Mouse (Mus musculus): Measurements from ENCODE around the gene C8g.
A peak's percentile ranks its signal among the peaks of the same experiment; 100 is the strongest.

Gene C8g

DNA sequence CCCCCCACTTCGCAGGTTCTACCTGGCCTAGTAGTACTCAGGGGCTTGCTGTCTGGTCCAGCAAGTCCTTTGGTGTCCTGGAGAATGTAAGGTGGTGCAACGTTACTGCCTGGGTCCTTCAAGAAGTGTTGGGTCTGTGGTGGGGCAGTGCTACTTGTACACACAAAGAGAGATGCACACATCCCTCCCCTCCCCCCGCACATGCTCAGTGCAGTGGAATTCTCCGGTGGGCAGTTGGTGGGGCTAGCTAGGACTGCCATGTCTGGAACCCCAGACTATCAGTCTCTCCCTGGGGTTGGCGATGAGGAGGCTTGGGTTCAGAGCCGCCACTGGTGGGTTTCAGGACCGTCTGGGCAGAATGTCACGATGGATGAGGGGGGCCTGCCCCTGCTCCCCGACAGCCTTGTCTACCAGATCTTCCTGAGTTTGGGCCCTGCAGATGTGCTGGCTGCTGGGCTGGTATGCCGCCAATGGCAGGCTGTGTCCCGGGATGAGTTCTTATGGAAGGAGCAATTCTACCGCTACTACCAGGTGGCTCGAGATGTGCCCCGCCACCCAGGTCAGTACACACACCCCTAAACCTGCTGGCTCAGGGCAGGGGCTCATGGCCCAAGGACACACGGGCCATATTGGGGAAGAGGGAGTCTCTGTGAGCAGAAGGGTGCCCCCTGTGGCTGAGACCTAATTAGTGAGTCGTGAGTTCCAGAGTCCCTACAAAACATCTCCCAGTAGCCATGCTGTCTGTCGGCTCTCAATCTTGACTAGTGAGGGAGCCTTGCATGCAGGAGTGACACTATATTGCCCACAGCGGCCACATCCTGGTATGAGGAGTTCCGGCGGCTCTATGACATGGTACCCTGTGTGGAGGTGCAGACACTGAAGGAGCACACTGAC, at the start of gene C8g:
Gene C8g, minus strand, starts transcription at position 127 of the 894 bp plus-strand sequence.
- no peak for DNase-seq

DNA sequence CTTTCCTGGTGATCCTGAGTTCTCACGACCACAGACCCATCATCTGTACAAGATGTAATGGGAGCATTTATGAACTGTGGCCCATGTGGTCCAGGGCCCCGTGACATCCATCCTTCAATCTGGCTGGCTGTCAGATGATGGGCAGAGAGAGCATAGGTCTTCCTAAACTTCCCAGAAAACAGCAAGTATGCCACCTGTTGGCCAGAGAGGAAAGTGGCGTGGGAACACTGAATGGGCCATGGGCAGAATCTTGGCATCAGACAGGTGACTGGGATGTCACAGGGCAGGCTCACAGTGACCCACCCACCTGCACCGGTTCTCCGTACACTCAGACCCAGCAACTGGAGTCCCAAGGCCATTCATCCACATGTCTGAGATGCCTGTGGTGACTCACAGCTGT, 49.7 kb upstream of the C8g start:
- DNase-seq = no peak

DNA sequence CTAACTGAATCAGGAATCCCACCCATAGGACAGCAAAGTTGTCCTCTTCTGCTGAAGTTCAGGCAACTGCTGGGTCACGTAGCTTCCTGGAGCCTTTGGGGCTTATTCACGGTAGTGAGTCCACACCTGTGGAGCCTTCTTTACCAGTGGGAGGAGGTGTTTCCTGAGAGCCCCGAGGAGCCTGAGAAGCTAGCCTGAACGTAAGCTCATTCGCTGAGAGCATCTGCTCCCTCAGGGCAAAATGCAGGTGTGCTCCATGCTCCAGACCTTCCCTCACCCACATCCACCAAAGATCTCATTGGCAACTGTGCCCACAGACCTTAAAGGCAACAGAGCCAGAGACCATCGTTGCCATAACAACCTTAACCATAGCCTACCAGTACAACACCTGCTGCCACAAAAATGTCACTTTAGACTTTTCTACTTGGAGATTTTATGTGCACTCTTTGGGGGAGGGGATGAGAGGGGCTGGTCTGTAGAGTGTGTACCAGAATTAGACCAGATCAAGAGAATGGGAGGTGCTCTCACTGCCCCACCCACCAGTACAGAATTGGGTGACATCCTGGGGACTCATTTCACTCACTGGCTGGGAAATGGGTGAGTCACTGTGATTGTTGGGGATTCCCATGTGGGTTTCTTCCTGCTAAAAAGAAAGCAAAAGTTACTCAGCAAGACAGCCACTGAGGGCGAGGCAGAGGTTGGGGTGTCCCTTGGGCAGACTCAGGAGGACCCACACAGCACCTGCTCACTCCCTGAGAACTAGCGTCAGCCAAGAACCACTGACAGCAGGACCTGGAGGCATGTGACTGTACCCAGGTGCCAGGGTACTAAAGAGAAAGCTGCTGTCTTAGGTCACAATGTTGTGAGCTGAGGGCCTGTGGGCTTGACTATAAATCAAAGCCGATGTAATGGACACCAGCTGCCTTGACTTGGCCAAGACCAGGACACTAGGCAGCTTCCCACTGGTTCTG, 47.8 kb upstream of the C8g start:
- no peak for DNase-seq

DNA sequence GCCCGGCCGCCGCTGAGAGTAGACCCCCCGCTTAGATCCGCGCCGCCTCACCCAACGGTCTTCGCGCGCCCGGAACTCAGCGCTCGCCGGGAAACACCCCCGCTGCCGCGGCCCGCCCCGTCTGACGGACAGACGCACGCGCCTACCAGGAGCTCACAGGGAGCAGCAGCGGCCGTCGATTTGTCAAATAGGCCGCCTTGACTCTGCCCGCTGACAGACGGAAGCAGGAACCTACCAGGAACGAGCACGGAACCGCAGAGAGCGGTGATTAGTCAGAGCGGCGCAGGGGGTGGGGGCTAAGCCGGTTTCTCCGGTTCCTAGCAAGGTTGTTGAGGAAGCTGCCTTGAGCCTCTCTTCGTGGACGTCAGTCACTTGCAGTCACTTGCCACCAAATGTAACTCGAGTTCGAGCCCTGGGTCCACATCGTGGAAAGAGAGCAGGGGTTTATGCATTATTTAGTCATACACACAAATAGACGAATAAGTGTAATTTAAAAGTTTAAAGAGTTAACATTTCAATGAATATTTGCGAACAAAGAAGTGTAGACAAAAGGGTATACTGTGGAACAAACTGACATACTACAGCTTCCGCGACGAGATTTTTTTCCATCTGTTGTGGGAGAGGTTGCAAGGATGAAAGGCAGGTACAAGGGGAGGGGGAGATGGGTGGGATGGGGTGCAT, 45.4 kb upstream of the C8g start, which contains the start of gene Traf2:
Gene Traf2, minus strand, starts transcription at position 130 of the 681 bp plus-strand sequence.
- peak; percentile 100 for DNase-seq

DNA sequence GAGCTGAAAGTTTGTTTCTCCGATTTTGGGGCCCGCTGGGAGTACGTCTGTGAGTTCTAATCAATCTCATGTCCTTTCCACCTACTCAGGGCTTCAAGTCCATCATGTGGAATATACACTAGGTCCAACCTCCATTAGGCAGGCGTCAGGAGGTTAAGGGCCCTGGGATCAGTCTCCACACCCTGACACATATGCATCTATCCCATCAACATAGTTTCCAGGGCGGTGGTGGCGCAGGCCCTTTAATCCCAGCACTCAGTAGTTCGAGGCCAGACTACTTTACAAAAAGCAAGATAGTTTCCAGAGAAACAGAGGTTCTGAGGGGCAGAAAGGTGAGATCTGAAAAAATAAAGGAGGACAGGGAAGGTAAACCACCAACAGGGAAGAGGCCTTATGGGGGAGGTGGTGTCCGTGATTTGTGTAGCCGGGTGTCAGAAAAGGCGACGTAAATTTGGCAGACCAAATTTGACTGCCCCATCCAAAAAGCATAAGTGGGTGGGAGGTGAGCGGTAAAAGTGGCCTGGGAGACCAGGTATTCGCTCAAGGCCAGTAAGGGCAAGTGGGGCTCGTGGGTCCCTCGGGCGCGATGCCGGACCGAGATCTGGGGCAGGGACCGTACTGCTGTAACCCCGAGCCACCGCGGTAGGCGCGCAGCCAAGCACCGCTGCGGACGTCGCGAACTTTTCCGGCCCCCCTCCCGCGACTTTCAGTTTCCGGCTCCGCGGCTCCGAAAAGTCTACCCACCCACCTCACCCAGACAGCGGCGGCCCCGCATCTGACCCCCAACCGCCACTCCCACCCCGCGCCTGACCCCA, 44.7 kb upstream of the C8g start:
- DNase-seq = no peak

DNA sequence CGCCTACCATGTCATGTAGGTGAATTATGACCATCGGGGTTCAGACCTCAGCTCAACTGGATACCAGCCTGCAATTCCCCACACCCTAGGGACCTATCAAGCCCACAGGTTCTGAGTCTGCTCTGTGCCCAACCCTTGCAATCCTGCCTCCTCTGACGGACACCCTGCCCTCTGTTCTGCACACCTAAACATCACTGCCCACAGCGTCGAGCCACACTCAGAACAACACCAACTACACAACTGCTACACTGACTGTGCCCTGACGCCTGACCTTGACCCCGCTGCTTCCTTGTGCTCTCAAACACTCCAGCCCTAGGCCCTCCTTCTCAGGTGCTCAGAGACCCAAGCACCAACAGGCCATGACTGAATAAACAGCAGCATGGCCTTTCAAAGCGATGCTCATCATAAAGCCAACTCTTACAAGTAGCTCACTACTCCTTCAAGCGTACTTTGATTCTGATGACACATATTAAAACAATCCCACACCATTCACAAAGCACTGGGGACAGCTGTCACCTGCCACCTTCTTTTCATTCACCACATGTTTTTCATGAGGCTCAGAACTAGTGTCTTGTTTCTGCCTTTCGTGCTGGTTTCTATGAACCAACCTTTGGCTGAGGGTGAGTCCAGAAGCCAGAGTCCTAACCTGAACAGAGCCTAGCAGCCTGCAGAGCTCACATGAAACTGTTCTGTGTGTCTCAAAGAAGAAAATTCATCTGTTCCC, 40.3 kb upstream of the C8g start:
- no peak for DNase-seq

DNA sequence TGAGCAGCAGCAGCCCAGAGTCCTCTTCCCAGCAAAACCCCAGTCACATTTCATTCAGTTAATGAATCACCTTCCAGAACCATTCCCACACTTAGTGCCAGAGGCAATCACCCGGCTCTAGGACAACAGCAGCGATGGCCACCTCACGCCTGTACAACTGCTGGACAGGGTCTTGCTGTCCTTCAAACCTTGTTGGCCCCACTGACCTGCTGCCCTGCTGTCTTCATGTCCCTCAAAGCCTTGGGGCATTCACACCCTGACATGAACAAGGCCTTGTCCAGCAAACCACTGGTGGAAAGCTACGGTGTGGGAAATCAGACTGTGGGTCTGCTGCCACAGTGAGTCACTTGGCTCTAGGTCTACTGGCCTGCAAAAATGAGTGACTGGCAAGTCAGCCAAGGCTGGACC, 39.0 kb upstream of the C8g start:
- no peak for DNase-seq

DNA sequence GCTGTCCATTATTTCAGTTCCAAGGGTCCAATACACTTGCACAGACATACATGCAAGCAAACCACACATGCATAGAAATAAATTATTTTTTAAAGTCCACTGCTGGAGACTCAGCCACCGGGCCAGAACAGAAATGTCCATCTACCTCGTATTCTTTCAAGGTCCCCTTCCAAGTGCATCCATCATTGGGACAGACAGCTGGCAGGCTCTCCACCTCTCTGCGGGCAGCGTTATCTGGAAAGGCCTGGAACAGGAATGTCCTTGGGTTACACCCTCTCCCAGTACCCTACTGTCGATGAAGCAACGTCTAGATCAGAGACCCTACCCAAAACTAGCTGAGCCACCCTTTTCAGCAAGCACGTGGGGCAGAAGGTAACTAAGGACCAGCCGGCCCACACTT, 35.0 kb upstream of the C8g start:
- DNase-seq = no peak

DNA sequence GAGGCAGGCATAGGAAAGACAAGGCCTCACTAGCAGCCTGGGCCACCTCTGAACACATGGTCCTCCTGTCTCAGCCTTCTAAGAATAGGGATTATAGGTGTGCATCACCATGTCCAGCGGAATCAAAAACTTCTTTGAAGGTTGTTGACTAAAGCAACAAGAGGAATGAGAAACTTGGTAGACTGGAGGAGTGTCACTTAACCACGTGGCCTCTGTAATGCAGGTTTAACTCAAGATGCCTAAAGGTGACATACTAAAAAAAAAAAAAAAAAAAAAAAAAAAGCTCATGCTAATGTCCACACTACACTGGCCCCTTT, 33.3 kb upstream of the C8g start:
- DNase-seq = no peak

DNA sequence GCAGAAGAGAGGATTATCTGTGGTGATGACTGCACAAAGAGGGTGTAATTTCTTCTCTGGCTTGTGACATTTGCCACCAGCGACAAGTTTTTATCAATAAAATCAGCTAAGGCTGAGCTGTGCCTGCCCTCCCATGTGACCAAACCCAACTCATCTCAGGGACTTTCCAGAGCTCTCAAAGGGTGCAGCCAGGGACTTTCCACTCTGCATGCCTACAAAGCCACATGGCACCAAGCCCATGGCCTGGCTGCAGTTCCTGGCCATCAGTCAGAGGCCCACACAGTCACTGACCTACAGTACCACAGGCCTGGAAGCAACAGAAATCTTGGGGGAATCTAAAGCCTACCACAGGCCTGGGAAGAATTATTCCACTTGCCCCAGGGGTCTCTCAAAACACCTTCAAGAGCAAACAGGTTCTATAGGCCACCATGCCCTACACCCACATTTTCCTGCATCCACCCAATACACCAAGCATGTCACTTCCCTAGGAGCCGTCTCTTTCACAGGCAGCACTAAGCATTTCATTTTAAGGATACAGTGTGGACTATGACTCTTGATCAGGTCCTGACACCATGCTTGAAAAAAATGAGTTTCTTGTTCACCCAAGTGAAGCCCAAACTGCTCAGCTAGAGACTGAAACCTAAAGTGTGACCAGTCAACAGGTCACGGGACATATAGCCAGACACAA, 32.8 kb upstream of the C8g start:
- DNase-seq = peak; percentile 29

DNA sequence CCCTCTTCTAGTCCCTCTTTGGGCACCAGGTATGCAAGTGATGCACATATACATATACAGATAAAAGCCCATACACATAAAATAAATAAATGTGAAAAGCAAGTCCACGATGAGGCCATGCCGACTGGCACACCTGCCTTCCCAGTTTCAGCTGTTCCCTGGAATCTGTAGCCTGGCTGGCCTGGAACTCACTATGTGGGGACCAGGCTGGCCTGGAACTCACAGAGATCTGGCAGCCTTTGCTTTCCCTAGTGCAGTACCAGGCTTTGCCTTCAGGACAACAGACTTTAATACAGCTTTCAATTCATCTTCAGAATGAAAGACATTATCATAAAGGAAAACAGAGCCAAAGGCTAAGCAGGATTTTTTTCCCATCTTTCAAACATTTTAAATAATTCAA, 32.2 kb upstream of the C8g start:
- DNase-seq = no peak

DNA sequence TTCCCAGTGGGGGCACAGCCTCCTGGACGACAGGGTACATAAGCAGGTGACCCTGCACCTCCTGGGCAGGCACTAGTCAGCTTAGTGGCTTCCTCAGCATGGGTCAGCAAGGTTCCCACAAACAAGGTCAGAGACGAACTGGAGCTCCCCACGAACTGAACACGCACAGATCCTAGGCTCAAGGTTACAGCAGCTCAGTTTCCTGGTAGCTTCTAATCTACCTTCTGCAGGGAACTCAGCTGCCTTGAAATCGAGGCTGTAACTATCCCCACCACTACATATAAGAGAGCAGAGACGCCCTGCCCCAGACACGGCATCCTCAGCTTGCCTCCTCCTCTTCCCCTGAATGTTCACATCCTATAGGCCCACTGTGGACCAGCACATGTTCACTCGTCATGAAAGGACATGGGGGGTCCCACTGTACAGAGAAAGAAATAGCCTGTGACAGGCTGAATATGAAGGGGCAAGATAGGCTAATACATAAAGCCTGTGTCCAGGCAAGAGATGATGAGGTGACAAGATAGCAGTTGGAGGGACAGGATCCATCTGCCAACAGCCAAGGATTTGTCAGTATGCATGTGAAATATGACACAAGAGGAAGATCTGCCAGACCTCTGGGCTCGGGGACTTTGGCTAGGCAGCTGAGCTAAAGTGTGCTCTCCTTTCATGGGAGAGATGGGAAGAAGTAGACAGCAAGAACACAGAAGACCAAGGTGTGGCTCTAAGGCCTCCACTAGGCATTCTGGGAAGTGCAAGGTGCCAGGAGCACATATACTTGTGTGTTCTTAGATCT, 25.2 kb upstream of the C8g start:
- DNase-seq = no peak

DNA sequence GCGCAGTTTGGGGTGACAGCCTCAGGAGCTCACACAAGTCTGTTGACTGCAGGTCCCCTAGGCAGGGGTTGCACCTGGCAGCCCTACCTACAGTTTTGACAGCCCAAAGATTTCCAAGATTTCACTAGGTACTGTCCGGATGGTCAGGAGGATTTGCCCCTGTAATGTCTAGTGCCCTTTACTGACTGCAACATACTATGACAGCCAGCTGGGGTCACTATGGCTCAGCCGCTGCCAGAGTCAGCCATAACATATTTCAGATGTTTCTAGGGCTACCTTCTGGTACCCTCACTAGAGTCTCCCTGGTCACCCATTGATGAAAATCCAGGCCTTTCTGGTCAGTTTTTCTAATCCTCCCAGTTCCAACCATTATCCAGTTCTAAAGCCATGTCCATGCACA, 8.4 kb upstream of the C8g start:
- no peak for DNase-seq

DNA sequence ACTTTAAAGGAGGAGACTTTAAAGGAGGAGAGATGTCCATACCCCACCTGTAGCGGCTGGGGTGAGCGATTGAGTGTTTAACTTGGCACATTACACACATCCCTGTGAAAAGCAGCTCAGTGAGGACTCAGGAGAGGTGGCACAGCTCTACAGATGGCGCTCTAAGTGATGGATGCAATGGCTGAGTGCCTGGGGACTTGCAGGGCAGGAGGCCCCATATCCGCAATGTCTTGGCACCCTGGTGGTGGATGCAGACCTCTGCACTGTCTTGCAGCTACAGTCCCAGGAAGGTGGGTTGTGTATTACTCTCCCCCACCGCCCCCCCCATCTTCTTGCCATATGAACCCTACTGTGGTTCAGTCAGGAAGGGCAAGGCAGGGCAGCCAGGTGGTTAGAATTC, 5.4 kb upstream of the C8g start:
- no peak for DNase-seq

DNA sequence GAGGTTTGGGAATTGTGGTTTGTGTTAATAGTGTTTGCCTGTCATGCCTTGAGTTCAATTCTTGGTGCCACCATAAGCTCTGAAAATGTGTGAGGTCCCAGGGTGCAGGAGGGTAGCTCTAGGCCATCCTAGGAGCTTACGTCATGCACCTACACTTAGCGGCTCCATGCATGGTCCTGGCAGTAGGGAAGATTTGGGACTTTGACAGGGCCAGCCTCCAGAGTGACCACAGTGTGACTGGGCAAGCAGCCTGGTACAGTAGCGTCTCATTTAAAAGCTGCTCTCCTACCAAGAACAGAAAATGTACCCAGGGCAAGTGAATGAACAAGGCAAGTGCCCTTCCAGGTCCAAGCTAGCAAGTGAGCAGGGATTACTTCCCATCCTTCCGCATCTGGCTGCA, 4.3 kb upstream of the C8g start:
- no peak for DNase-seq

DNA sequence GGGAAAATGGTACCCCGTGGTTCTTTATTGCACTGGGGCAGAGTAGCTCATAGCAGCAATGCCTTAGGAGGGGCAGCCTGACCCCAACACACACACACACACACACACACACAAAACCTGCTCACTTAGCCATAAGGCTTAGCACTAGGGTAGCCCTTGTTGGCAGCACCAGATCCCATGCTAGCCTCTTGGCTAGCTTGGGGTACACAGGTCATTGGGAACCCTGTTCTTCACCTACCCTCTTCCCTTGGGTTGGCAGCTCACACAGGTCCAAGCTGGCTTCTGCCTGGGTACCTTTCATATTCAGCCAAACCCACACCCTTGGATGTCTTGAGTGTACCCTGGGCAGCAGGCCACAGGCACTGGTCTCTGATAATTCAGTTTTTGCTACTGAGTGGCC, 3.5 kb upstream of the C8g start:
- no peak for DNase-seq

DNA sequence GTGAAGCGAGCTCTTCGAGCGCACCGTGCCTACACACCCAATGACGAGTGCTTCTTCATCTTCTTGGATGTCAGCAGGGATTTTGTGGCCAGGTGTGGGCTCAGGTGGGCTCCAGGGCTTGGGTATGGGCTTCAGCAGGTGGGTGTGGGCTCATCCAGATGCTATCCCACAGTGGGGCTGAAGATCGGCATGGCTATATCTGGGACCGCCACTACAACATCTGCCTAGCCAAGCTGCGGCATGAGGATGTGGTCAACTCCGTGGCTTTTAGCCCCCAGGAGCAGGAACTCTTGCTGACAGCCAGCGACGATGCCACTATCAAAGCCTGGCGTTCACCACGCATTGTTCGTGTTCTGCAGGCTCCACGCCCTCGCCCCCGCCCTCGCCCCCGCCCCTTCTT, 3.0 kb upstream of the C8g start:
- no peak for DNase-seq

DNA sequence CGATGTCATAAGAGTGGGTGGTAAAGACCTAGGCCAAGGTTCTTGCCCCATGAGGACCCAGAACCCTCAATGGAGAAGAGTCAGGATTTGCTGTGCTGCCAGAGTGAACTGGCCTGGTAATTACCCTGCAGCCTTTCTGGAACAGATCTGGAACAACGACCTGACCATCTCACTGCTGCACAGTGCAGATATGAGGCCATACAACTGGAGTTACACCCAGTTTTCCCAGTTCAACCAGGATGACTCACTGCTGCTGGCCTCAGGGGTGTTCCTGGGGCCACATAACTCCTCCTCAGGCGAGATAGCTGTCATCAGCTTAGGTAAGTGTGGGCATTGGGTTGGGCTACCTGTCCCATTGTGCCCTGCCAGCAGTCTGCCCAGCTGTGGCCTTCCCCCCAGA, 1.2 kb upstream of the C8g start:
- no peak for DNase-seq

DNA sequence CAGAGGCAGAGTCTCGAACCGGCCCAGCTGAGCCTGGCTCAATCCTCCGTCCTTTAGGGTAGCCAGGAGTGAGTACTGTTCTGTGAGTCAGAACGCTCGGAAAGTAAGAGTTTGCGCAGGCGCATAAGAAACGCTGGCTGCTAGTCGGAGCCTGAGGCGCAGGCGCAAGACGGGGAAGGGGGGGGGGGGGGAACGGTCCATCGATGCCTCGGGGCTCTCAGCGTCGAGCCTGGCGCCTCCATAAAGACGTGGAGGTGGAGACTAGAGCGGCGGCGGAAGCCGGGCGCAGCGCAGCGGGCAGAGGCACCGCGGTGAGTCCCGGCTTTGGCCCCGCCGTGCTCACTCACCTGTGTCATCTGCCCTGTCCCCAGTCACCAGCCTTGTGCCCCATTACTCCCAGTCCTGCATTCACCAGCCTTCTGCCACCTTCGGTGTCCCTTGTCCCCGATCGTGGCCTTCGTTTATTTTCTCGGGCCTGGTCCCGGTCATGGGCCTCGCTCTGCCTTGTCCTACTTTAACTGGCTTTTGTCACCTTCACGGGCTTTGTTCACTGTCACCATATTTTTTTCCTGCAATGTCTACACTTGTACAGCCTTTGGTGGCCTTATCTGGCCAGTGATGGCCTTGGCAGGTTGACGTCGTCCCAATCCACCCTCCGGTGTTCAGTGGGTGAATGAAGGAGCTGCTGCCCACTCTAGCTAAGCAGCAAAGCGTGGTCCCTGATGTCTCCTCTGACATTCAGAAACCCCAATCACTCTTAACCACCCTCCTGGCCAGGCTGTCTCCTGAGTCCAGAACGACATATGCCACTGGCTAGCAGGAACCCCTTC, 728 bp downstream of the C8g start, which contains the start of gene Fbxw5:
Gene Fbxw5, plus strand, starts transcription at position 175 of the 830 bp plus-strand sequence.
- peak; percentile 88 for DNase-seq
